Mouse (Mus musculus) heart, adult 9 months (tissue): Measurements from ENCODE around the gene Gm17364.
"Not testable (repeated sequence)": the region's sequence is repeated elsewhere in the genome, so short reads cannot be mapped to it uniquely, and the experiment has no call there.

Source experiments
- DNase-seq, 2 experiments: peaks; one replicate each; pipeline ENCODE4 v3.0.0; 2022; ENCODE audit warnings: low spot score in 2 of 2

Gene Gm17364

GRCm38 (mm10) chr13:41273927-41274650 is at the start of gene Gm17364:
Gene Gm17364 (minus strand): TSS chr13:41273977.
- DNase-seq: no peak

- DNase-seq: no peak
Observed at GRCm38 (mm10) chr13:41321433-41321832, 47.7 kb upstream of the Gm17364 start.

GRCm38 (mm10) chr13:41320749-41321148 is 47.0 kb upstream of the Gm17364 start:
- no peak for DNase-seq

- peak; percentile 47 to 79 for DNase-seq
Observed at GRCm38 (mm10) chr13:41302716-41303115, 28.9 kb upstream of the Gm17364 start.

- no peak for DNase-seq
Observed at GRCm38 (mm10) chr13:41300037-41300436, 26.3 kb upstream of the Gm17364 start.

GRCm38 (mm10) chr13:41298996-41299395 is 25.2 kb upstream of the Gm17364 start:
- DNase-seq: no peak

GRCm38 (mm10) chr13:41298533-41298932 is 24.8 kb upstream of the Gm17364 start:
- DNase-seq: no peak

GRCm38 (mm10) chr13:41296396-41296795 is 22.6 kb upstream of the Gm17364 start:
- no peak for DNase-seq

- peak; percentile 37 to 55 for DNase-seq
Observed at GRCm38 (mm10) chr13:41295886-41296285, 22.1 kb upstream of the Gm17364 start.

GRCm38 (mm10) chr13:41293595-41293994 is 19.8 kb upstream of the Gm17364 start:
- DNase-seq: no peak

GRCm38 (mm10) chr13:41291466-41291974 is 17.7 kb upstream of the Gm17364 start:
- DNase-seq: no peak

- no peak for DNase-seq
Observed at GRCm38 (mm10) chr13:41286285-41286684, 12.5 kb upstream of the Gm17364 start.

GRCm38 (mm10) chr13:41285448-41285847 is 11.7 kb upstream of the Gm17364 start:
- DNase-seq: no peak

GRCm38 (mm10) chr13:41283256-41283655 is 9.5 kb upstream of the Gm17364 start:
- peak; percentile 19 to 67 for DNase-seq

- DNase-seq: no peak
Observed at GRCm38 (mm10) chr13:41280696-41281095, 6.9 kb upstream of the Gm17364 start.

- no peak for DNase-seq
Observed at GRCm38 (mm10) chr13:41267827-41268408, 5.9 kb downstream of the Gm17364 start.

GRCm38 (mm10) chr13:41263304-41264006 is 10.3 kb downstream of the Gm17364 start:
- DNase-seq: no peak

- DNase-seq: not testable (repeated sequence)
Observed at GRCm38 (mm10) chr13:41261617-41262016, 12.2 kb downstream of the Gm17364 start.

GRCm38 (mm10) chr13:41257851-41258250 is 15.9 kb downstream of the Gm17364 start:
- DNase-seq: no peak

GRCm38 (mm10) chr13:41256962-41257361 is 16.8 kb downstream of the Gm17364 start:
- DNase-seq: no peak

GRCm38 (mm10) chr13:41256126-41256525 is 17.7 kb downstream of the Gm17364 start:
- DNase-seq: no peak

GRCm38 (mm10) chr13:41252736-41253135 is 21.0 kb downstream of the Gm17364 start:
- DNase-seq: no peak

GRCm38 (mm10) chr13:41252141-41252540 is 21.6 kb downstream of the Gm17364 start:
- DNase-seq: no peak
